Mouse (Mus musculus): ENCODE measurements at regions not wholly inside any gene's neighbourhood (a gene's known extent, or its start where the extent isn't known, plus 50 kb on each side); places are given as distances from the start of the nearest gene placed in this dataset.

DNA sequence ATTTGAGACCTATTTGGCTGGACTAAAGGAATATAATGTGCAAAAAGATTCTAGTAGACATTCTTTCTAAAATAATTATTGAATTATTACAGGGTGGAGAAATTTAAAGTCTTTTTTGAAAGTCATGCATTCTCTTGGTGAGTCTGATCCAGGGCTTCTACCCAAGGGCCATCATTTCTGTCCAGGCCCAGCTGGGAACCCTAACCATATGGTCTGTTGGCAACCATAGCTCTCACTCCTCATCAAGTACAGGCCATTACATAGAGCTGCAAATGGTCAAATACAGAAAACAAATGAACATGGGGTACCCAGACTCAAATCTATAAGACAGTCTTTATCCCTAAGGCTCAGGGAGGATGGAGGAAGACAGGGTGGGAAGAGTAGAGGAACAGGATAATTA is 158.4 kb downstream of the Ankrd50 start:
- no peaks in the 10 kb centered on the region for H3K4me1 ChIP-seq (ENCODE audit: control insufficient read depth in 1 of 2, insufficient read depth in 2 of 2, low read length in 2 of 2)
- H3K27me3 ChIP-seq (ENCODE audit: control insufficient read depth in 1 of 2, insufficient read depth in 2 of 2, low read length in 2 of 2): no peaks in the 10 kb centered on the region
- H3K79me2 ChIP-seq (ENCODE audit: control insufficient read depth, insufficient read depth, low read length, poor library complexity): no peaks in the 10 kb centered on the region
- DNase-seq (ENCODE audit: low read depth, low spot score): no peak
- no peak overlapping the region for H3K27ac ChIP-seq (ENCODE audit: control insufficient read depth, low read depth, low read length)
- no peaks in the 10 kb centered on the region for H3K36me3 ChIP-seq (ENCODE audit: control insufficient read depth in 1 of 2, insufficient read depth in 2 of 2, low read length in 2 of 2)
- no peak overlapping the region for H3K9ac ChIP-seq (ENCODE audit: control insufficient read depth, low read depth, low read length, poor library complexity, severe bottlenecking)
- no peak overlapping the region for H3K4me3 ChIP-seq (ENCODE audit: control insufficient read depth in 1 of 2, insufficient read depth in 1 of 2, low read depth in 2 of 2, low read length in 2 of 2)
- no peaks in the 10 kb centered on the region for H3K9me3 ChIP-seq (replicated peaks; ENCODE audit: insufficient read depth, low read length)
- TF ChIP-seq CHD1 (IDR thresholded peaks at IDR 0.05; ENCODE audit: low read depth, low read length): no peak
- no peak for TF ChIP-seq ZC3H11A (IDR thresholded peaks at IDR 0.05; ENCODE audit: low read depth, low read length)
- no peak for TF ChIP-seq POLR2A (IDR thresholded peaks at IDR 0.05; ENCODE audit: control insufficient read depth in 1 of 2, insufficient read depth in 1 of 2, low read depth in 1 of 2, low read length in 2 of 2, poor library complexity in 1 of 2)
- TF ChIP-seq SMC3 (IDR thresholded peaks at IDR 0.05; ENCODE audit: low read depth, low read length): no peak
- no peak for TF ChIP-seq NRF1 (IDR thresholded peaks at IDR 0.05; ENCODE audit: insufficient read depth, low read depth, low read length, poor library complexity, severe bottlenecking)
- no peak for TF ChIP-seq TAL1 (IDR thresholded peaks at IDR 0.05; ENCODE audit: low read length)
- no peak for TF ChIP-seq ELF1 (IDR thresholded peaks at IDR 0.05; ENCODE audit: low read depth, low read length)
- no peak for TF ChIP-seq RAD21 (IDR thresholded peaks at IDR 0.05; ENCODE audit: low read depth, low read length)
- no peak for TF ChIP-seq GABPA (IDR thresholded peaks at IDR 0.05; ENCODE audit: low read depth, low read length)
- no peak for TF ChIP-seq ETS1 (IDR thresholded peaks at IDR 0.05; ENCODE audit: low read depth, low read length)
- no peak for TF ChIP-seq USF2 (IDR thresholded peaks at IDR 0.05; ENCODE audit: borderline replicate concordance in 1 of 2, insufficient read depth in 1 of 2, low read depth in 1 of 2, low read length in 2 of 2)
- TF ChIP-seq JUND (IDR thresholded peaks at IDR 0.05; ENCODE audit: low read depth, low read length): no peak
- TF ChIP-seq USF1 (IDR thresholded peaks at IDR 0.05; ENCODE audit: low read depth, low read length): no peak
- TF ChIP-seq MYB (IDR thresholded peaks at IDR 0.05; ENCODE audit: low read depth, low read length): no peak
- no peak for TF ChIP-seq ZMIZ1 (IDR thresholded peaks at IDR 0.05; ENCODE audit: low read depth, low read length)
- TF ChIP-seq TBP (IDR thresholded peaks at IDR 0.05; ENCODE audit: low read depth, low read length): no peak
- TF ChIP-seq RCOR1 (IDR thresholded peaks at IDR 0.05; ENCODE audit: low read depth, low read length): no peak
- no peak for TF ChIP-seq KAT2A (conservative IDR thresholded peaks at IDR 0.05; ENCODE audit: low read depth, low read length)
- TF ChIP-seq BHLHE40 (IDR thresholded peaks at IDR 0.05; ENCODE audit: borderline replicate concordance, low read depth, low read length): no peak
- no peak for TF ChIP-seq MYC (IDR thresholded peaks at IDR 0.05; ENCODE audit: low read depth, low read length)

GRCm38 (mm10) chr3:38324663-38325062 is 160.0 kb downstream of the Ankrd50 start:
- Histone ChIP-seq H3K27me3 (ENCODE audit: control insufficient read depth in 1 of 2, insufficient read depth in 2 of 2, low read length in 2 of 2) (no peaks in the 10 kb centered on the region), H3K4me1 (ENCODE audit: control insufficient read depth in 1 of 2, insufficient read depth in 2 of 2, low read length in 2 of 2) (no peaks in the 10 kb centered on the region), H3K4me3 (ENCODE audit: control insufficient read depth in 1 of 2, insufficient read depth in 1 of 2, low read depth in 2 of 2, low read length in 2 of 2) (no peak overlapping the region), H3K9me3 (replicated peaks; ENCODE audit: insufficient read depth, low read length) (no peaks in the 10 kb centered on the region), H3K9ac (ENCODE audit: control insufficient read depth, low read depth, low read length, poor library complexity, severe bottlenecking) (no peak overlapping the region), H3K79me2 (ENCODE audit: control insufficient read depth, insufficient read depth, low read length, poor library complexity) (no peaks in the 10 kb centered on the region), H3K27ac (ENCODE audit: control insufficient read depth, low read depth, low read length) (no peak overlapping the region), H3K36me3 (ENCODE audit: control insufficient read depth in 1 of 2, insufficient read depth in 2 of 2, low read length in 2 of 2) (no peaks in the 10 kb centered on the region)
- no peak for DNase-seq (ENCODE audit: low read depth, low spot score)
- TF ChIP-seq EP300 (IDR thresholded peaks at IDR 0.05; ENCODE audit: low read depth in 1 of 2, low read length in 2 of 2): no peak
- TF ChIP-seq USF2 (IDR thresholded peaks at IDR 0.05; ENCODE audit: borderline replicate concordance in 1 of 2, insufficient read depth in 1 of 2, low read depth in 1 of 2, low read length in 2 of 2): no peak
- no peak for TF ChIP-seq MAFK (IDR thresholded peaks at IDR 0.05; ENCODE audit: borderline replicate concordance, low read depth, low read length)
- no peak for TF ChIP-seq JUND (IDR thresholded peaks at IDR 0.05; ENCODE audit: low read depth, low read length)
- TF ChIP-seq GABPA (IDR thresholded peaks at IDR 0.05; ENCODE audit: low read depth, low read length): no peak
- TF ChIP-seq KAT2A (conservative IDR thresholded peaks at IDR 0.05; ENCODE audit: low read depth, low read length): no peak
- TF ChIP-seq MYC (IDR thresholded peaks at IDR 0.05; ENCODE audit: low read depth, low read length): no peak
- no peak for TF ChIP-seq TBP (IDR thresholded peaks at IDR 0.05; ENCODE audit: low read depth, low read length)
- TF ChIP-seq UBTF (IDR thresholded peaks at IDR 0.05; ENCODE audit: borderline replicate concordance, insufficient read depth, low read depth, low read length): no peak
- no peak for TF ChIP-seq BHLHE40 (IDR thresholded peaks at IDR 0.05; ENCODE audit: borderline replicate concordance, low read depth, low read length)
- TF ChIP-seq CHD2 (IDR thresholded peaks at IDR 0.05; ENCODE audit: low read length): no peak
- TF ChIP-seq SMC3 (IDR thresholded peaks at IDR 0.05; ENCODE audit: low read depth, low read length): no peak
- no peak for TF ChIP-seq GATA1 (IDR thresholded peaks at IDR 0.05; ENCODE audit: low read depth, low read length)
- TF ChIP-seq TAL1 (IDR thresholded peaks at IDR 0.05; ENCODE audit: low read length): no peak
- no peak for TF ChIP-seq MAX (IDR thresholded peaks at IDR 0.05; ENCODE audit: low read length)
- no peak for TF ChIP-seq RCOR1 (IDR thresholded peaks at IDR 0.05; ENCODE audit: low read depth, low read length)
- TF ChIP-seq SIN3A (IDR thresholded peaks at IDR 0.05; ENCODE audit: low read length): no peak
- TF ChIP-seq CTCF (IDR thresholded peaks at IDR 0.05 in 2 of 3, conservative IDR thresholded peaks at IDR 0.05 in 1 of 3; ENCODE audit: control insufficient read depth in 1 of 3, insufficient read depth in 1 of 3, low read depth in 2 of 3, low read length in 3 of 3, poor library complexity in 1 of 3, severe bottlenecking in 1 of 3): no peak
- TF ChIP-seq ELF1 (IDR thresholded peaks at IDR 0.05; ENCODE audit: low read depth, low read length): no peak
- no peak for TF ChIP-seq TCF12 (IDR thresholded peaks at IDR 0.05; ENCODE audit: low read depth, low read length)
